Mouse (Mus musculus): ENCODE measurements around the gene Cd164l2. TPM values are rescaled to one million over a fixed set of nuclear protein-coding genes. Genes with fewer than 3 reads are reported as not detected.
A peak's percentile ranks its signal among the peaks of the same experiment; 100 is the strongest.

Gene Cd164l2
- polyA plus RNA-seq, 1 experiment, result 0.22 TPM

GRCm38 (mm10) chr4:133256820-133257219 is 44.9 kb downstream of the Cd164l2 start:
- TF ChIP-seq REST (IDR thresholded peaks at IDR 0.05; ENCODE audit: insufficient read depth, insufficient read length), result no peak
- no peaks in the 10 kb centered on the region for H3K79me2 ChIP-seq (ENCODE audit: control insufficient read depth, insufficient read depth)
- no peak overlapping the region for H3K4me2 ChIP-seq (ENCODE audit: low read depth)
- no peaks in the 10 kb centered on the region for H3K36me3 ChIP-seq (ENCODE audit: control insufficient read depth, insufficient read depth)
- no peak overlapping the region for H3ac ChIP-seq (ENCODE audit: control insufficient read depth, insufficient read length)
- peaks cover 13% of the 10 kb centered on the region for H3K27me3 ChIP-seq (ENCODE audit: control insufficient read depth, insufficient read depth, insufficient read length)
- no peak overlapping the region for H3K4me3 ChIP-seq

DNA sequence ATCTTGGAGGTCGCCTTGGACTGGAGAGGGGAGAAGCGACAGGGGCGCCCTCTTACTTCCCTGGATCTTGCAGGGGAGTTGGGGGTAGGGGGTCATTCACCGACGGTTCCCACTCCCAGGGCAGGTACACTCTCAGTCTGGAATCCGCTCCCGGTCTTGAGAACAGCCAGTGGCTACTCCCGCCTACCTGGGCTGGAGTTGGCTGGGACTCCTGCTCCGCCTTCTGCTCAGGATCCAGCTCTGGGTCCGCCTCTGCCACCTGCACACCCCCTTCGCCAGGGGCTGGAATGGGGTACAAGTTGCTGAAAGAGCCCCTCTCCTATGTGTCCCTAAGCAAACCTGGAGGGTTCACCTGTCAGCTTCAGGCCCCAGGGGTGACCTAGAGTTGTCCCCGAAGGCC is 45.3 kb downstream of the Cd164l2 start:
- Histone ChIP-seq H3K27me3 (ENCODE audit: control insufficient read depth, insufficient read depth, insufficient read length) (peaks cover 13% of the 10 kb centered on the region), H3ac (ENCODE audit: control insufficient read depth, insufficient read length) (no peak overlapping the region), H3K36me3 (ENCODE audit: control insufficient read depth, insufficient read depth) (no peaks in the 10 kb centered on the region), H3K79me2 (ENCODE audit: control insufficient read depth, insufficient read depth) (no peaks in the 10 kb centered on the region), H3K4me2 (ENCODE audit: low read depth) (no peak overlapping the region), H3K4me3 (no peak overlapping the region)
- TF ChIP-seq MYOG (IDR thresholded peaks at IDR 0.05; ENCODE audit: control insufficient read depth in 1 of 3, insufficient read depth in 1 of 3, insufficient read length in 2 of 3, low read depth in 2 of 3) (no peak), TCF3 (IDR thresholded peaks at IDR 0.05; ENCODE audit: insufficient read length, low read depth) (no peak), MAX (IDR thresholded peaks at IDR 0.05; ENCODE audit: low read depth) (no peak), MYOD1 (IDR thresholded peaks at IDR 0.05; ENCODE audit: control insufficient read depth in 1 of 3, insufficient read length in 2 of 3, low read depth in 2 of 3) (no peak), POLR2A (IDR thresholded peaks at IDR 0.05; ENCODE audit: insufficient read length, low read depth) (no peak), E2F4 (IDR thresholded peaks at IDR 0.05; ENCODE audit: insufficient read depth) (no peak), SRF (IDR thresholded peaks at IDR 0.05; ENCODE audit: control insufficient read depth, insufficient read length, low read depth) (no peak), POLR2AphosphoS2 (IDR thresholded peaks at IDR 0.05; ENCODE audit: insufficient read length, low read depth) (no peak), CEBPB (IDR thresholded peaks at IDR 0.05; ENCODE audit: insufficient read depth, poor library complexity, severe bottlenecking) (no peak), REST (IDR thresholded peaks at IDR 0.05; ENCODE audit: insufficient read depth, insufficient read length) (no peak), TCF12 (IDR thresholded peaks at IDR 0.05; ENCODE audit: insufficient read depth, poor library complexity, severe bottlenecking) (no peak), USF1 (IDR thresholded peaks at IDR 0.05; ENCODE audit: low read depth) (no peak)

DNA sequence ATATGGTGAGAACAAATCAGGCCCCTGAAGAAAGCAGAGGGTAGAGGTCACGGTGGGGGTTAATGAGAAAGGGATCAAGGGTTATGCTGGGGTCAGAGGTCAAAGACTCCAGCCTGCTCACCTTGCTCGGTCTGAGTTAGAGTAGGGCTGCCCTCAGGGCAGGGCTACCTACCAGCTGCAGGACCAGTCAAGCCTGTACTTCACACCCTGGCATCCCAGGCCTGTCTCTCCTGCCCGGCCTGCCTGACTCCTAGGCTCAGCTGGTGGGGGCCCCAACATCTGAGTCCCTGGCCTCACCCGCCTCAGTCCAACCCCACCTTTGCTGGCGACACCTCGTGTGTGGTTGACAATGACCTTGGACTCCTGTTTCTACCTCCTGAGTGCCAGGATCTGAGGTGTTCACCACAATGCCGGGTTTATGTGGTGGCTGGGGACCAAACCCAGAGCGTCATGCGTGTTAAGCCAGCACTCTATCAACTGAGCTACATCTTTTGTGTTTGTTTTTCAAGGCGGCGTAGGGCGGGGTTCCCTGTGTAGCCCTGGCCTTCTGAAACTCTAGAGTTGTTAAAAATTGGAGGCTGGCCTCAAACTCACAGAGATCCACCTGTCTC is 46.0 kb downstream of the Cd164l2 start:
- Histone ChIP-seq H3K36me3 (ENCODE audit: control insufficient read depth, insufficient read depth) (no peaks in the 10 kb centered on the region), H3K4me3 (no peak overlapping the region), H3K79me2 (ENCODE audit: control insufficient read depth, insufficient read depth) (no peaks in the 10 kb centered on the region), H3K4me2 (ENCODE audit: low read depth) (no peak overlapping the region), H3K27me3 (ENCODE audit: control insufficient read depth, insufficient read depth, insufficient read length) (peaks cover 13% of the 10 kb centered on the region), H3ac (ENCODE audit: control insufficient read depth, insufficient read length) (no peak overlapping the region)
- TF ChIP-seq USF1 (IDR thresholded peaks at IDR 0.05; ENCODE audit: low read depth), result no peak
- no peak for TF ChIP-seq E2F4 (IDR thresholded peaks at IDR 0.05; ENCODE audit: insufficient read depth)
- TF ChIP-seq MAX (IDR thresholded peaks at IDR 0.05; ENCODE audit: low read depth), result no peak
- TF ChIP-seq POLR2A (IDR thresholded peaks at IDR 0.05; ENCODE audit: insufficient read length, low read depth), result no peak
- no peak for TF ChIP-seq TCF12 (IDR thresholded peaks at IDR 0.05; ENCODE audit: insufficient read depth, poor library complexity, severe bottlenecking)
- no peak for TF ChIP-seq SRF (IDR thresholded peaks at IDR 0.05; ENCODE audit: control insufficient read depth, insufficient read length, low read depth)
- no peak for TF ChIP-seq MYOD1 (IDR thresholded peaks at IDR 0.05; ENCODE audit: control insufficient read depth in 1 of 3, insufficient read length in 2 of 3, low read depth in 2 of 3)
- no peak for TF ChIP-seq MYOG (IDR thresholded peaks at IDR 0.05; ENCODE audit: control insufficient read depth in 1 of 3, insufficient read depth in 1 of 3, insufficient read length in 2 of 3, low read depth in 2 of 3)

- TF ChIP-seq TCF12 (IDR thresholded peaks at IDR 0.05; ENCODE audit: insufficient read depth, poor library complexity, severe bottlenecking) (no peak), MYOD1 (IDR thresholded peaks at IDR 0.05; ENCODE audit: control insufficient read depth in 1 of 3, insufficient read length in 2 of 3, low read depth in 2 of 3) (no peak), SRF (IDR thresholded peaks at IDR 0.05; ENCODE audit: control insufficient read depth, insufficient read length, low read depth) (no peak), POLR2A (IDR thresholded peaks at IDR 0.05; ENCODE audit: insufficient read length, low read depth) (no peak), MAX (IDR thresholded peaks at IDR 0.05; ENCODE audit: low read depth) (no peak), TCF3 (IDR thresholded peaks at IDR 0.05; ENCODE audit: insufficient read length, low read depth) (no peak), E2F4 (IDR thresholded peaks at IDR 0.05; ENCODE audit: insufficient read depth) (no peak)
- peaks cover 4% of the 10 kb centered on the region for H3K36me3 ChIP-seq (ENCODE audit: control insufficient read depth, insufficient read depth)
- peaks cover 6% of the 10 kb centered on the region for H3K27me3 ChIP-seq (ENCODE audit: control insufficient read depth, insufficient read depth, insufficient read length)
- no peak overlapping the region for H3K4me2 ChIP-seq (ENCODE audit: low read depth)
- H3ac ChIP-seq (ENCODE audit: control insufficient read depth, insufficient read length), result no peak overlapping the region
- no peak overlapping the region for H3K4me3 ChIP-seq
- no peaks in the 10 kb centered on the region for H3K79me2 ChIP-seq (ENCODE audit: control insufficient read depth, insufficient read depth)
Measured at GRCm38 (mm10) chr4:133261641-133262374, 49.9 kb downstream of the Cd164l2 start.

DNA sequence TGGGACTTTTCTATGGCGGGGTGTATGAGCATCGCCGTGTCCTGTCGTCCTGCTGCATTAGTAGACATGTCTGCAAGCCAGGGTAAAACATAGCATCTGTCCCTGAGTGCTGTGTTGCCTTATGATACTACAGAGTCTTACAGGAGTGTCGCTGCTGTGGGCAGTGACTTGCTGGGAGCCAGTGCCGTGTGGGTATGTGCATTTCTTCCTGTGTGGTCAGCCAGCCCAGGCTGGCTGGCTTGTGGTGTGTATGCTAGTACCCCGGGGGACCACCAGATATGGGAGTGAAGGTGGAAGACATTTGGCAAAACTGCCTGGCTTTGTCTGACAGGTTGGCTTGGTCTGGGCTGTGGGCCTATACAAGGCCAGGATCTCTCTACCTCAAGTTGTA is 50.4 kb downstream of the Cd164l2 start:
- H3K4me3 ChIP-seq, result no peak overlapping the region
- TF ChIP-seq USF1 (IDR thresholded peaks at IDR 0.05; ENCODE audit: low read depth) (no peak), TCF3 (IDR thresholded peaks at IDR 0.05; ENCODE audit: insufficient read length, low read depth) (no peak), SRF (IDR thresholded peaks at IDR 0.05; ENCODE audit: control insufficient read depth, insufficient read length, low read depth) (no peak), MYOG (IDR thresholded peaks at IDR 0.05; ENCODE audit: control insufficient read depth in 1 of 3, insufficient read depth in 1 of 3, insufficient read length in 2 of 3, low read depth in 2 of 3) (no peak), REST (IDR thresholded peaks at IDR 0.05; ENCODE audit: insufficient read depth, insufficient read length) (no peak), TCF12 (IDR thresholded peaks at IDR 0.05; ENCODE audit: insufficient read depth, poor library complexity, severe bottlenecking) (no peak), MAX (IDR thresholded peaks at IDR 0.05; ENCODE audit: low read depth) (no peak), POLR2A (IDR thresholded peaks at IDR 0.05; ENCODE audit: insufficient read length, low read depth) (no peak), MYOD1 (IDR thresholded peaks at IDR 0.05; ENCODE audit: control insufficient read depth in 1 of 3, insufficient read length in 2 of 3, low read depth in 2 of 3) (no peak), CEBPB (IDR thresholded peaks at IDR 0.05; ENCODE audit: insufficient read depth, poor library complexity, severe bottlenecking) (no peak), POLR2AphosphoS2 (IDR thresholded peaks at IDR 0.05; ENCODE audit: insufficient read length, low read depth) (no peak)
- no peak overlapping the region for H3ac ChIP-seq (ENCODE audit: control insufficient read depth, insufficient read length)
- H3K27me3 ChIP-seq (ENCODE audit: control insufficient read depth, insufficient read depth, insufficient read length), result peaks cover 1% of the 10 kb centered on the region
- no peaks in the 10 kb centered on the region for H3K79me2 ChIP-seq (ENCODE audit: control insufficient read depth, insufficient read depth)
- peak overlapping the region; percentile 38 for H3K4me2 ChIP-seq (ENCODE audit: low read depth)
- peaks cover 4% of the 10 kb centered on the region for H3K36me3 ChIP-seq (ENCODE audit: control insufficient read depth, insufficient read depth)

All from myocyte (in vitro differentiated cells).